Mouse (Mus musculus) hindbrain, postnatal 0 days (tissue): ENCODE data around the gene Tmed1. TPM values are rescaled to one million over a fixed set of nuclear protein-coding genes. Genes with fewer than 3 reads are reported as not detected.

Experiments used
- ATAC-seq: fragments of 200-750 bp; cut with Nextera tagmentation; 2 replicates; pipeline ENCODE4 v1.8.0; 2017; ENCODE audit warnings: mild to moderate bottlenecking, moderate TSS enrichment, moderate library complexity
- DNase-seq: peaks from one replicate; pipeline ENCODE4 v3.0.0-alpha.2; 2015; ENCODE audit warnings: low spot score
- H3K27ac ChIP-seq: fragments of 300-500 bp; sonication (generic); 2 replicates; pipeline ENCODE4 v1.5.1; 2014; ENCODE audit warnings: mild to moderate bottlenecking
- H3K27me3 ChIP-seq: fragments of 300-500 bp; sonication (generic); 2 replicates; pipeline ENCODE4 v1.6.1; 2014; ENCODE audit warnings: low read length, mixed read lengths; ENCODE audit not compliant: insufficient read depth
- H3K36me3 ChIP-seq: fragments of 300-500 bp; sonication (generic); 2 replicates; pipeline ENCODE4 v1.6.1; 2014; ENCODE audit warnings: low read length, mixed read lengths; ENCODE audit not compliant: insufficient read depth
- H3K4me1 ChIP-seq: fragments of 300-500 bp; sonication (generic); 2 replicates; pipeline ENCODE4 v1.6.1; 2014; ENCODE audit warnings: antibody characterized with exemption, low read length, mixed read lengths; ENCODE audit not compliant: insufficient read depth
- H3K4me2 ChIP-seq: fragments of 300-500 bp; sonication (generic); 2 replicates; pipeline ENCODE4 v1.6.1; 2014; ENCODE audit warnings: low read depth, mild to moderate bottlenecking, low read length, moderate library complexity, mixed read lengths
- H3K4me3 ChIP-seq: fragments of 300-500 bp; sonication (generic); 2 replicates; pipeline ENCODE4 v1.5.1; 2014; ENCODE audit warnings: low read length
- H3K9ac ChIP-seq: fragments of 300-500 bp; sonication (generic); replicated peaks from 2 replicates; pipeline ENCODE4 v1.6.1; 2014; ENCODE audit warnings: mild to moderate bottlenecking, low read length, moderate library complexity, mixed read lengths
- H3K9me3 ChIP-seq: fragments of 300-500 bp; sonication (generic); 2 replicates; pipeline ENCODE4 v1.6.1; 2016; ENCODE audit warnings: low read length, mixed read lengths
- CTCF ChIP-seq: IDR thresholded peaks from 2 replicates; pipeline ENCODE4 v1.5.1; 2016; ENCODE audit warnings: antibody characterized with exemption, control low read depth, low read depth
- WGBS: fragments of 180-500 bp; shearing (Covaris S2); extraction: QIAGEN DNeasy Blood & Tissue Kit; methylation state at CpG from one replicate; pipeline ENCODE4 v1.1.7; 2014; 5-methylcytosine and 5-hydroxymethylcytosine counted together
- polyA plus RNA-seq: library from polyadenylated mRNA; unstranded; fragments of >200 nt; fragmentation: Nextera tagmentation; extraction: Ambion mirVana; gene quantifications from 2 replicates; pipeline ENCODE4 v1.2.1, GENCODE M21; 2015
- total RNA-seq: library from RNA; depleted of rRNA; stranded (reverse); fragments of >200 nt; gene quantifications from 2 replicates; pipeline ENCODE4 v1.2.3, GENCODE M21; 2014

Gene Tmed1
- total and polyA plus RNA-seq, 2 experiments from 2014 or later, result 59.2 to 61.3 TPM

DNA sequence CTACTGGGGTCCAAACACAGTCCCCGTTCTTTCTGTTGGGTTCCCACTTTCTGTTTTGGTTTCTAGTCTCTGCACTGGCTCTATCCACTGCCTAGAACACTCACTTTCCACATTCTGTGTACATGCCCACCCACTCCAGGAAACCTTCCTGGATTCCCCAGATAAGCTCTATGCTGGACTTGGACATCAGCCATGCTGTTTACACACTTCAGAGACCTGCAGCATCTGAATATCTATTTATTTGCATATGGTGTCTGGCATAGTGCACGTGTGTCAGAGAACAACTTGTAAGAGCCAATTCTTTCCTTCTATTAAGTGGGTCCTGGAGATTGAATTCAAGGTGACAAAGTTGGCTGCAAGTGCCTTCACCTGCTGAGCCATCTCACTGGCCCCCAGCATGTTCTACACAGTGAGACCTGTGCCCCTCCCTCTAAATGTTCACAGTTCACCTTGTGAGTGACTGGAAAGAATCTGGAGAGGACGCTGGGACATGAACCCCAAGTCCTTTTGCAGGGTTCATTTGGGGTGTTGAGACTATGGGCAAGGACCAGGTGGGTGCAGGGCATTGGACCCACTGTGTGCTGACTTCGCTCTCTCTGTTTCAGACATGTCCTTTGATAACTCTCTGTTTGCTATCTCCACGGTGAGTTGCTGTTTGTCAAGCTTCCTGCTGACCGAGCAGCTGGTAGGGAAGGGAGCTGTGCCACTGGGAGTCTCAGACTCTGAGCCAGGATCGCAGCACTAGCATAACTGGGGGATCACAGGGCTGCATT is 30.1 kb upstream of the Tmed1 start:
- Histone ChIP-seq H3K9me3 (no peaks in the 10 kb centered on the region), H3K9ac (no peak overlapping the region), H3K27ac (no peak overlapping the region), H3K4me3 (no peak overlapping the region), H3K27me3 (no peaks in the 10 kb centered on the region), H3K4me2 (no peak overlapping the region), H3K36me3 (no peaks in the 10 kb centered on the region), H3K4me1 (no peaks in the 10 kb centered on the region)
- 65% methylated on average over 7 of the region's 7 CpGs for WGBS
- DNase-seq (no peak), ATAC-seq (no peak)
- no peak for TF ChIP-seq CTCF

DNA sequence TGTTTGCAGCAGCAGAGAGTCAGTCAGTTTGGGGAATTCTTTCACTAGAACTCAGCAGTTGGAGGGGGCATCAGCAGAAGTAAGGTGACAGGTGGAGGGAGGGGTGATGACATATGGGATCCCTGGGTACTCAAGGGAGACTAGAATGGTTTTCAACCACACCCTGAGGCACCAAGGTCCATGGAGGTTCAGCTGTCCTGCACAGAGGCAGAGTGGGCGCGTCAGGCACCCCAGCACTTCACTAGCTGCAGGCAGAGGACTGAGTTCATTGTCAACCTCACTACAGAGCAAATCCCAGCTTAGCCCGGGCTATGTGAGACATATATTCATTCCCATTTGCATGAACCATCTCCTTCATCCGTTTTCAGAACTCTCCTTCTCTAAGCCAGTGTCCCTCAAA is 27.0 kb upstream of the Tmed1 start:
- no peak for TF ChIP-seq CTCF
- DNase-seq (no peak), ATAC-seq (no peak)
- Histone ChIP-seq H3K9ac (no peak overlapping the region), H3K9me3 (no peaks in the 10 kb centered on the region), H3K4me1 (no peaks in the 10 kb centered on the region), H3K27ac (no peak overlapping the region), H3K27me3 (no peaks in the 10 kb centered on the region), H3K4me3 (no peak overlapping the region), H3K36me3 (no peaks in the 10 kb centered on the region), H3K4me2 (no peak overlapping the region)
- 69% methylated on average over 4 of the region's 4 CpGs for WGBS

DNA sequence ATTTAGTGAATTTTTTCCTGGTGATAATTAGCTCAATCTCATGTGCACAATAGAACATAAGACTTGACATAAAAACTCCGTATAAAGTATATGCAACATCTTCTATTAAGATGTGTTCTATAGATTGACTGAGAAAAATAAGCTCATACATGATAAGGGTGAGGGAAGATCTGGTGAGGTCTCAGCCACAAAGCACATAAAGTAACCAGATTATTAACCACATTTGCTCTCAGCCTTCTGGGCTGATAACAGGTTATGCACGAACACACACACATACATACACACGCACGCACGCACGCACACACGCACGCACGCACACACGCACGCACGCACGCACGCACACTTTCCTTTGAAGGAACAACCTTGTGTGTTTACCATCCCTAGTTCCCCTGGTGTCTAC is 26.4 kb upstream of the Tmed1 start:
- DNase-seq (no peak), ATAC-seq (no peak)
- 97% methylated on average over 14 of the region's 14 CpGs for WGBS
- Histone ChIP-seq H3K4me2 (no peak overlapping the region), H3K27ac (no peak overlapping the region), H3K4me1 (no peaks in the 10 kb centered on the region), H3K4me3 (no peak overlapping the region), H3K9me3 (no peaks in the 10 kb centered on the region), H3K36me3 (no peaks in the 10 kb centered on the region), H3K9ac (no peak overlapping the region), H3K27me3 (no peaks in the 10 kb centered on the region)
- no peak for TF ChIP-seq CTCF

DNA sequence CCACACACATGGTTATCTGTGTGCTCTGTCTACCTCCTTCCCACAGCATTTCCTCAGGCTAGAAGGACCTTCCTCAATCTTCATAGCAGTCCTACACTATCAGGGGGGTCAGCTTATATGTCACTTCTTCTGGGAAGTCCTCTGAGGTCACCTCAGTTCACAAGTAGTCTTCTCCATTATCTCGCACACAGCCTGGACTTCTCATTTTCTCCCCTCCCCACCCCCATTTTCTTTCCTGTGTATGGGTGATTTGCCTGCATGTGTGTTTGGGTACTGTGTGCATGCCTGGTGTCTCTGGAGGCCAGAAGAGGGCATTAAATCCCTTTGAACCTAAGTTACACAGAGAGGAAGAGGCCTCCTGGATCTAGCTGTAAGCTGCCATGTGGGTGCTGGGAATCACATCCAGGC is 17.9 kb upstream of the Tmed1 start:
- WGBS, result 68% methylated on average over 1 of the region's 1 CpGs
- H3K4me2 ChIP-seq, result no peak overlapping the region
- TF ChIP-seq CTCF, result no peak
- no peak overlapping the region for H3K27ac ChIP-seq
- H3K27me3 ChIP-seq, result no peaks in the 10 kb centered on the region
- no peaks in the 10 kb centered on the region for H3K9me3 ChIP-seq
- no peak for DNase-seq
- H3K4me1 ChIP-seq, result no peaks in the 10 kb centered on the region
- H3K36me3 ChIP-seq, result no peaks in the 10 kb centered on the region
- no peak overlapping the region for H3K9ac ChIP-seq
- no peak for ATAC-seq
- H3K4me3 ChIP-seq, result no peak overlapping the region

DNA sequence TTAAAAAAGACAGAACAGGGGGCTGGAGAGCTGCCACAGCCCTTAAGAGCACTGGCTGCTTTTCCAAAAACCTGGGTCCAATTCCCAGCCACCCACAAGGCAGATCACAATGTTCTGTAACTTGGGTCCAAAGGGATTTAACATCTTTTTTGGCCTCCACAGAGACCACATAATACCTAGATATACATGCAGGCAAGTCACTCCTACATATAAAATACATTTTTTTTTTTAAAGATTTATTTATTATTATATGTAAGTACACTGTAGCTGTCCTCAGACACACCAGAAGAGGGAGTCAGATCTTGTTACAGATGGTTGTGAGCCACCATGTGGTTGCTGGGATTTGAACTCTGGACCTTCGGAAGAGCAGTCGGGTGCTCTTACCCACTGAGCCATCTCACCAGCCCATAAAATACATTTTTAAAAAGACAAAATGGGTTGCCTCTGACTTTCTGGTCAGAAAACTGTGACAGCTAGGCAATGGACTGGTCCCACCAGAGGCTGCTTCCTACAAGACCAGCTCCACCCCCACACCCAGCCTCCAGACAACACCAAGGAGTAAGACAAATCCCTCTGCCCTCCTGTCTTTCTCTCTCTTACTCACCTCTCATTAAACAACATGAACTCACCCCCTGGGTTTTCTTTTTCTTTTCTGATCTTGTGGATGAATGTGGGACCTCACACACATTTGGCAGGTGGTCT is 17.2 kb upstream of the Tmed1 start:
- Histone ChIP-seq H3K9me3 (no peaks in the 10 kb centered on the region), H3K4me3 (no peak overlapping the region), H3K36me3 (no peaks in the 10 kb centered on the region), H3K9ac (no peak overlapping the region), H3K27me3 (no peaks in the 10 kb centered on the region), H3K4me2 (no peak overlapping the region), H3K27ac (no peak overlapping the region), H3K4me1 (no peaks in the 10 kb centered on the region)
- WGBS, result 100% methylated on average over 2 of the region's 2 CpGs
- ATAC-seq (no peak), DNase-seq (no peak)
- no peak for TF ChIP-seq CTCF

DNA sequence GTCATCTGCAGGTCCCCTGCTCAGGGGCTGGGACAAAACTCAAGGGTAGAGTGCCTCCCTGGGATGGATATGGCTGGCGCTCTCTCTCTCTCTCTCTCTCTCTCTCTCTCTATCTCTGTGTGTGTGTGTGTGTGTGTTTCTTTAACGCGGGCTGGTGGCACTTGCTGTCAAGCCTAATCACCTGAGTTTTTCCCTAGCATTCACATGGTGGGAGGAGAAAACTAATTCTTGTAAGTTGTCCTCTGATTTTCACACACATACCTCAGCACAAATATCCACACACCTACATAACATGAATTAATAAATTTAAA is 16.5 kb upstream of the Tmed1 start:
- no peaks in the 10 kb centered on the region for H3K27me3 ChIP-seq
- no peak for TF ChIP-seq CTCF
- 83% methylated on average over 3 of the region's 3 CpGs for WGBS

More for the DNA sequence above, 16.5 kb upstream of the Tmed1 start:
- H3K36me3 ChIP-seq, result no peaks in the 10 kb centered on the region
- no peak overlapping the region for H3K4me2 ChIP-seq
- H3K9ac ChIP-seq, result no peak overlapping the region
- H3K4me3 ChIP-seq, result no peak overlapping the region
- H3K27ac ChIP-seq, result no peak overlapping the region
- ATAC-seq (no peak), DNase-seq (no peak)
- no peaks in the 10 kb centered on the region for H3K9me3 ChIP-seq
- no peaks in the 10 kb centered on the region for H3K4me1 ChIP-seq
